Mouse (Mus musculus) kidney, postnatal 25 days (tissue): ENCODE data around the gene Olfr1338.
"Not testable (repeated sequence)": the region's sequence is repeated elsewhere in the genome, so short reads cannot be mapped to it uniquely, and the experiment has no call there.

Experiments
- DNase-seq, 2 experiments: peaks; one replicate each; pipeline ENCODE4 v3.0.0; 2021; ENCODE audit warnings: mixed read lengths in 2 of 2

Olfr1338 gene

DNA sequence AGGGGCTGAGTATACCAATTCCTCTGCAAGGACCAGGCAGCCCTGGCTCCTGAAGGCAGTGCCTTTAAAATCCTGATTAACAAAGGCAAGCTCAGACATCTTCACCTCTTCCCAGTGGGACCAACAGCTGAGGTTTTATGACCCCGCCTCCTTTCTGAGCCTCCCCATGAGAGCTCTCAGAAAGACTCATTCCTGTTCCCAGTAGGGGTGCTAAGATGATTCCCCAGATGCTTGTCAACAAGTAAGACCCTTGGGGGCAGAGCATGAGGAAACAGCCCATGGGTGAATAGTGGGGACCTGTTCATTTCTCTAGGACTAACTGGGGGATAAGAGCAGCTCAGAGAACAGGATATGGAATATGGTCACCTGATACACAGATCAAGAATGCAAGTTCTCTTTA lies at the start of gene Olfr1338:
Gene Olfr1338, minus strand, starts transcription at position 101 of the 400 bp plus-strand sequence.
- no peak for DNase-seq

GRCm38 (mm10) chr4:118792796-118793195 lies 34.3 kb upstream of the Olfr1338 start:
- DNase-seq: not testable (repeated sequence)

- DNase-seq: no peak
Observed at GRCm38 (mm10) chr4:118782486-118782885, 23.9 kb upstream of the Olfr1338 start, which contains the start of gene Olfr1337. Olfr1337 (minus strand) TSS chr4:118782586.

GRCm38 (mm10) chr4:118741881-118742280 lies 16.7 kb downstream of the Olfr1338 start:
- no peak for DNase-seq

GRCm38 (mm10) chr4:118740988-118741698 lies 17.4 kb downstream of the Olfr1338 start:
- DNase-seq: no peak

DNA sequence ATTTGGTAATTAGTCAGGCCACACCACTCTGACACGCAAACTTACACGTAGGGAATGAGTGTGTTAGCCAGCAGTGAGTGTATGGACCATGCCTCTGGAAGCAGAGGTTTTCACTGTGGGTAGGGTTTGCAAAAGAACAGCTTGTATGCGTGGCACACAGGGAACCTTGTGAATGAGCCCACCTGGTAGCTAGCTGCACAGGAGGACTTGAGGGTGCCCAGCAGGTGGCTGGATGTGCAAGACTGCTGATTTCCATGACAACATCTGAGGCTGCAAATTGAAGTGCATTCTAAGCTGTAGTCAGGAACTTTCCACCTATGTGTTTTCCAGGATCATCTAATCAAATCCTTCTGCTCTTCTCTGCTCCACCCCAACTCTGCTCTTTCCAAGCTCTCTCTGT lies 19.0 kb downstream of the Olfr1338 start:
- no peak for DNase-seq

GRCm38 (mm10) chr4:118731875-118732274 lies 26.7 kb downstream of the Olfr1338 start, which contains the start of gene Olfr1339:
Olfr1339 (plus strand) TSS chr4:118732175.
- DNase-seq: no peak

GRCm38 (mm10) chr4:118721742-118722483 lies 36.6 kb downstream of the Olfr1338 start:
- DNase-seq: peak in 1 of 2 experiments; percentile 48

- no peak for DNase-seq
Observed at GRCm38 (mm10) chr4:118719838-118720237, 38.7 kb downstream of the Olfr1338 start, which contains the start of gene Olfr1340. Olfr1340 (plus strand) TSS chr4:118720138.

DNA sequence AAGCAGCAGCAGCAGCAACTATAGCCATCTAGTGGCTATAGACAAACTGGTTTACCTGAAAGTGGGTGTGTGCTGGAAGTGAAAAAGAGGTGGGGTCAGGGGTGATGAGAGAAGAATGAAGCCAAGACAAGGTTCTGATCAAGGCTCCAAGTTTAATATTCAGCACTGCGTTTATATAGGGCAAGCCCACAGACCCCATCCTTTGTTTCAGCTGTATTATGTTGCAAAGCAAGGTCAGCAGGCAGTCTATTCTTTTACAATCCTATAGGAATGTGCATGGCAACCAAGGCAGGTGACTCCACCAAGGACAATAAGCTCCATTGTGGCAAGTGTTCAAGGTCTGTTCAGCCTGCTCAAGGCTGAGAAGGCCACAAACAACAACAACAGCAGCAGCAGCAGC lies 46.9 kb downstream of the Olfr1338 start:
- DNase-seq: no peak

GRCm38 (mm10) chr4:118708086-118708485 lies 50.5 kb downstream of the Olfr1338 start:
- DNase-seq: no peak

- DNase-seq: no peak
Observed at GRCm38 (mm10) chr4:118703223-118703622, 55.3 kb downstream of the Olfr1338 start, which contains the start of gene Olfr1341. Olfr1341 (plus strand) TSS chr4:118703523.
